Mouse (Mus musculus) testis, postnatal 14 days (tissue): ENCODE data around the gene Cgnl1.

Experiments
- DNase-seq: peaks from one replicate; pipeline ENCODE4 v3.0.0; 2021; ENCODE audit warnings: low spot score

Cgnl1 gene

GRCm38 (mm10) chr9:71672495-71672894 is 98.9 kb downstream of the Cgnl1 start:
- no peak for DNase-seq

GRCm38 (mm10) chr9:71670677-71671076 is 100.7 kb downstream of the Cgnl1 start:
- DNase-seq: no peak

- DNase-seq: no peak
Observed at GRCm38 (mm10) chr9:71667616-71668015, 103.8 kb downstream of the Cgnl1 start.

DNA sequence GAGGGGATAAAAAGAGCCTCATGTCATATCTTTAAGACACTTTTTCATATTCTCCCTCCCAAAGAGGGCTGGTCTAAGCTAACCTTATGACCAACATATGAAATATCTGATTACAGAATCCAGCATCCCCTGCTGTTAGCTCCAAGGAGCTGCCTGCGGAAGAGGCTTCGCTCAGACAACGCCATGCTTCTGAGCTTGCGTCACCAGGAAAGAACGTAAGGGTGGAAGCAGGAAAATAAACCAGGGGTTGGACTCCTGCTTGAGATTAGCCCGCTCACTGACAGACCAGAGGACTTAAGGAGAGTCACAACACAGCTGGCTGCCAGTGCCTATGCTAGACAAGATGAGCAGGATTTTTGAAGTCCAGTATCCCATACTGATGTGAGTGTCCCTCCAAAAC is 105.0 kb downstream of the Cgnl1 start:
- no peak for DNase-seq

GRCm38 (mm10) chr9:71665493-71665892 is 105.9 kb downstream of the Cgnl1 start:
- DNase-seq: no peak

- no peak for DNase-seq
Observed at GRCm38 (mm10) chr9:71664855-71665254, 106.5 kb downstream of the Cgnl1 start.

- DNase-seq: no peak
Observed at GRCm38 (mm10) chr9:71663421-71664217, 107.8 kb downstream of the Cgnl1 start.

GRCm38 (mm10) chr9:71660540-71660939 is 110.9 kb downstream of the Cgnl1 start:
- no peak for DNase-seq

DNA sequence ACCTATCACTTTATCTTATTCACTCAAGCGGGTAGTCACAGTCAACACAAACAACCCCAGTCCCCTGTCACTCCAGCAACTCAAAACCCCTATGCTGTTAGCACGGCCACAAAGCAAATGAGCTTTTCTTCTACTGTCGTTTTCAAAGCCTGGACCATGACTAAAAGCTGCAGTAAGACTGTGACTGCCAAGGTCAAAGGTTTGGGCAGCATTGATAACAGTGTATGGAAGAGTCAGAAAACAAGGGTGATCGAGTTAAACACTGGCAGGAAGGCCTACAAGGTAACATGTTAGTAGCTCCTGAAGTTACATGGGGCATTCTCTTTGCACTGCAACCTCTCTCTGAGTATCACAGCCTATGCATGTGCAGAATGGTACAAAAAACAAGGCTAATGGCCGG is 111.7 kb downstream of the Cgnl1 start:
- no peak for DNase-seq

DNA sequence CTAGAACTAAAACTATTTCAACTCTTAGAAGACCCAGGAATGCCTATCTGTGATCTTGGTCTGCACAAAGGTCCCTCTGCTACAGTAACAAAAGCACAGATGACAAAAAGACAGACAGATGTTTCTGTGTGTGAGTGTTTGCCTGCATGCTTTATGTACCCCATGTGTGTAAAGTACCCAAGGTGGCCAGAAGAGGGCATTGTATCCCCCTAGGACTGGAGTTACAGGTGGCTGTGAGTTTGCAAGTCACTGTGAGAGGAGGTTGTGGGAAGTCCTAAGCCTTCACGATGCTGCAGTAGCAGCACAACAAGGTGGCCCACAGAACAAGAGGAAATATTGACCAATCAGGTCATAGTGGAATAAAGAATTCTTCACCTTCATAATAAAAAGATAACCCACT is 114.2 kb downstream of the Cgnl1 start:
- DNase-seq: no peak

- DNase-seq: no peak
Observed at GRCm38 (mm10) chr9:71654861-71655260, 116.5 kb downstream of the Cgnl1 start.

- DNase-seq: peak; percentile 60
Observed at GRCm38 (mm10) chr9:71646115-71646514, 125.3 kb downstream of the Cgnl1 start.

DNA sequence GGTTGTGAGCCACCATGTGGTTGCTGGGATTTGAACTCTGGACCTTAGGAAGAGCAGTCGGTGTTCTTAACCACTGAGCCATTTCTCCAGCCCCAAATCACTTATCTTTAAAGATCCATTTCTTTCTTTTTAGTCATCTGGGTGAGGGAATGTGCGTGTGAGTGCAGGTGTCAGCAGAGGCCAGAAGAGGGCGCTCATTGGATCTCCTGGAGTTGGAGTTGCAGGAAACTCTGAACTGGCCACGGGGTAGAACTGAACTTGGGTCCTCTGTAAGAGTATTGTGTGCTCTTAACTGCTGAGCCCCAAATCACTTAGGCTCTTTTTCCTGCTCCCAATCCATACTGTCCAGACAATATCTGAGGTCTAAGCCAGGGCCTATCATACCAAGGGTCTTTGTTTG is 127.8 kb downstream of the Cgnl1 start:
- DNase-seq: no peak

DNA sequence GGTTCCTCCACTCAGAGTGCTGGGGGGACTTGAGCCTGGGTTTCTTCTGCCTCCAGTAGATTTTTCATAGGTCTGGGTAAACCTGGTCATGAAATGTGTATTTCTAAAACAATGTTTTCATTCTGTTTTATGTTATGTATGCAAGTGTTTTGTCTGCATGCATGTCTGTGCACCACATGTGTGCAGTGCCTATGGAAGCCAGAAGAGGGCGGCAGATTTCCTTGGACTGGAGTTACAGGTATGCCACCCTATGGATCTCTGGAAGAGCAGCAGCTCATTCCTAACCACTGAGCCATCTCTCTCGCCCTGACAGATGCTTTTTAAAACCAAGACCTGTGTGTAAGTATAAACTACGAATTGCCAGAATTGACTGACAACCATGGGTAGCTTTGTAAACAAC is 129.1 kb downstream of the Cgnl1 start:
- no peak for DNase-seq

DNA sequence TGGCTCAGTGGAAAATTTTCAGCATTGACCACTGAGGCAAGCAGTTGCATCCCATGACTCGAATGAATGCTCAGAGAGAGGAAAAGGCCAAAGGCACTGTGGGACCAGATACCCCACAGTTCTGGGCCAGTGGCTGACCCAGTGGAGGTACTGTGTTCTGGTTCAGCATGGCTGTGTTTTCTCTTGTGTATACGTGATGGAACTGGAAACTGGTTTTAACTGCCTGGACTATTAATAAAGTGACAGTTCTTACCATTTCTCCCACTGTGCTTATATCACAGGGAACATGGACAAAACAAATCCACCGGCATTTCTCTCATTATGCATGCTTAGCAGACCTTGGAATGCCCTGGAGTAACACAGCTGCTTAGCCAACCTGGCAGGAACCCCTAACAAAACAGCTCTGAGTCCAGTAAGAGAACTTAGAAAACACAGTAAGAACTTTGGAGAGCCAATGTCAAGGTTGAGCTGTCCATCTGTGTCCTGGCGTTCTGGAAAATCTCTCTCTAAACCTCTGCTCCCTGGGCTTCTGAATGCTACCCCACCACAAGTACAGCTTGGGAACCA is 131.0 kb downstream of the Cgnl1 start:
- DNase-seq: no peak

DNA sequence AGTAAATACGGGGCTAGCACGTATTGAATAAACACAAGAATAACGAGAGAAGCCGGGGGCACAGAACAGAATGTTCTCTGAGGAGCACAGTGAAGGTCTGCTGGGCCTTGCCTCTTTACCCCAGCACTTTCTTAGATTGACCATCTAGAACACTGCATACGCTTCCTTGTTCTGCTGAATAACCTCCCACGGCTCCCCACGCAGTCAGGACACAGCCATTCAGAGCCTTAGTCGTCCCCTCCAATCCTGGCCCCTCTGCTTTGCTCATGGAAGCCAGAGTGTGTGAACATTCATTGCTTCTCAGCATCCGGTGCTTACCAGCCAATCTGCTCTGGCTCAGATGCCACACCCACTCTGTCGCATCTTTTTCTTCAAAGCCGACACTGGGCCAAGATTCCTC is 133.2 kb downstream of the Cgnl1 start:
- peak; percentile 67 for DNase-seq

DNA sequence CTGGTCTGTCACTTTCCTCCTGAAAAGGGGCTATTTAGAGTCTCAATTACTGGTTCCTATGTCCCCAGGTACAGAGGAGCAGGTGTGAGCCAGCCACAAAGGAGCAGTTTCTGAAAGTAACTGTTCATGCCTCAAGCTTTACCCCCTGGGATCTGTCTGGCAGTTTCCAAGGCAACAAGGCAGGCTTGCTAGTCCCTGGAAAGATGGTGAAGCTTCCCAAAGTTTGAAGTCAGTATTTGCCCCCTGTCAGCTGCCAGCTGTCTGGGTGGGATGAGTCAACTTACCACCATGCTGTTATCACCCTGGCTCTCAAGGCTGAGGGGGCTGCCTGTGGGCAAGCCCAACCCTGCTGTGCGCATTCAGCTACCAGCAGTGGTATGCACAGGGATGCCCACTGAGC is 134.5 kb downstream of the Cgnl1 start:
- DNase-seq: no peak

DNA sequence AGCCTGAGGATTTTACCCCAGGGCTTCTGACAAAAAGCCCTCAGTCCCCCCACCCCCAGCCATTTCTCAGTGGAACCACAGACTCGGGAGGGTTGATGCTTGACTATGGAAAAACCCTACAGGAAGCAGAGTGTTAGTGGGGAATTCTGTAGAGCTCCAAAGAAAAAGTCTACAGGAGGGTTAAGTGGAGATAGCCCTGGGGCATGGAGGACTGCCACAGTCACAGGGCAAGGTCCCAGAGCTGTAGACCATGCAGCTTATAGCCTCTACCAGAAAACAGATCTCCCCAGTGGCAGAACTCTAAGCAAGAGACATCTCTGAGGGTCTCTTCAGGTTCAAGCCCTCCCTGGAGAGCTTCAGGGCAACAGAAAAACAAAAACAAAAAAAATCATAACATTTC is 135.8 kb downstream of the Cgnl1 start:
- DNase-seq: no peak

DNA sequence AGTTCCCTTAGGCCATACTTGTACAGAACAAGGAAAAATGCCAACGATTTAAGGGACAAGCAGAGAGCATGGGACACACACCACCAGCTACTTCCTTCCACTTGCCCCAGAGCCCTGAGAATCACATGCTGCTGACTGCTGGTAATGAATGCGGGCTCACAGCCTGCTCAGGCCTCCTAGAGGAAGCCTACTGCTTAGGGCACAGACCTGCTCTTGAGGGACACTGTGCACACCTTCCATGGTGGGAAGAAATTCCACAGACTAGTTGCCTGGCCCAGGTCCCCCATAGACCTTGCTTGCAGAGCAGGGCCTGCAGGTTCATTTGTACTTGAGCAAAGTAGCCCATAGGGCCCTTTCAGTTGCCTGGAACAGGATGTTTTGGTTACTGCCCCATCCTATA is 136.5 kb downstream of the Cgnl1 start:
- no peak for DNase-seq

DNA sequence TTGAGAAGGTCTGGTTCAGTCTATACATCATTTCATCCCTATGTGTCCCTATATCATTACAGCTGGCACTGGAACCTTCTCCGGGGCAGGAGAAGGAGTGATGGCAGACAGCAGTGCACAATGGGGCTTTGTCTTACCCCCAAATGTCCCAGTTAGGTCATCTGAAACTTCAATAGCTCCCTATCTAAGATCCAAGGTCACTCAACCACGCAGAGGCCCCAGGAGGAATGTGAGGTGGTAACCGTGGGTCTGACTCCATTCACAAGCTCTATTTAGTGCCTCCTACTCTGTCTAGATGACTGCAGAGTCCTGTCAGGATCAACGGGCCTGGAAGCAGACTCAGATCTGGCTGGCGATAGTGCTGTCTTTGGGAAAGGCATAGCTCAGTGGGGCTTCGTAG is 142.5 kb downstream of the Cgnl1 start:
- no peak for DNase-seq

- peak; percentile 72 for DNase-seq
Observed at GRCm38 (mm10) chr9:71628286-71628685, 143.1 kb downstream of the Cgnl1 start.

DNA sequence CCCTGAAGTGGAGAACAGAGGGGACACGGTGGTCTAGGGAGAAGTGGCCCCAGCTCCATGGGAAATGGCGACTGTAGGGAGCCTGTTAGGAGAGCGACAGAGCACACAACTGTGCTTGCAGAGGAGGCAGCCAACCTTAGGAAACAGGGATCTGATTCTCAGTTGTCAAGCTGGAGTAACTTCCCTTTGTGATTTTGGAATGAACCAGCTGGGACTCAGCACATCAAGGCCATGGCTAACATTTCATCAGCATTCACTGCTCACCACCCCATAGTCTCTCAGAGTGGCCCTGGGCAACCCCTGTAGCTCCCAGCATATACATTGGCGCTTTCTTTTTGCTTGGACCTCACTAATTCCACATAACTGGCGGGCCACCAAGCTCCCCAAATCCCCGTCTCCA is 145.4 kb downstream of the Cgnl1 start:
- DNase-seq: no peak

- DNase-seq: peak; percentile 46
Observed at GRCm38 (mm10) chr9:71624793-71625495, 146.5 kb downstream of the Cgnl1 start.
